Mouse (Mus musculus) megakaryocyte, embryonic 14.5 days (primary cell): Measurements from ENCODE around the gene Asic1. TPM values are rescaled to one million over a fixed set of nuclear protein-coding genes. Genes with fewer than 3 reads are reported as not detected.

ENCODE experiments used
- H3K27me3 ChIP-seq: replicated peaks from 2 replicates; pipeline ENCODE3; 2012; ENCODE audit warnings: inconsistent platforms
- H3K36me3 ChIP-seq: replicated peaks from 2 replicates; pipeline ENCODE3; 2012; ENCODE audit warnings: low read length, inconsistent platforms, mixed read lengths
- H3K4me1 ChIP-seq: 2 replicates; pipeline ENCODE4 v1.6.1; 2012; ENCODE audit warnings: inconsistent platforms
- H3K4me3 ChIP-seq: replicated peaks from 2 replicates; pipeline ENCODE3; 2012; ENCODE audit warnings: moderate library complexity, mild to moderate bottlenecking, inconsistent platforms
- H3K9me3 ChIP-seq: 2 replicates; pipeline ENCODE4 v1.6.1; 2012; ENCODE audit warnings: inconsistent platforms
- FLI1 ChIP-seq: IDR thresholded peaks from 2 replicates; pipeline ENCODE4 v1.6.1; 2012; ENCODE audit warnings: low read length, inconsistent platforms, mixed read lengths
- GATA1 ChIP-seq: IDR thresholded peaks from 3 replicates; pipeline ENCODE4 v1.6.1; 2012; ENCODE audit warnings: mixed read lengths, low read length, inconsistent platforms, borderline replicate concordance
- polyA plus RNA-seq: library from polyadenylated mRNA; stranded (reverse); fragments of >175 nt; gene quantifications from 2 replicates; pipeline ENCODE4 v1.2.3, GENCODE M21; 2012; ENCODE audit warnings: low replicate concordance; ENCODE audit not compliant: insufficient read depth

Asic1 gene
- polyA plus RNA-seq, 1 experiment: not detected

GRCm38 (mm10) chr15:99678063-99678800, 8.1 kb downstream of the Asic1 start:
- Histone ChIP-seq H3K9me3 (peaks cover 4% of the 10 kb centered on the region; the same call in 1 of the 2 replicates), H3K4me3 (no peak overlapping the region), H3K27me3 (peaks cover 74% of the 10 kb centered on the region), H3K4me1 (peaks cover 11% of the 10 kb centered on the region), H3K36me3 (no peaks in the 10 kb centered on the region)
- TF ChIP-seq FLI1 (no peak), GATA1 (no peak)

- no peaks in the 10 kb centered on the region for H3K36me3 ChIP-seq
- no peak for TF ChIP-seq FLI1
- TF ChIP-seq GATA1: no peak
- peaks cover 6% of the 10 kb centered on the region; the same call in 1 of the 2 replicates for H3K9me3 ChIP-seq
- peaks cover 69% of the 10 kb centered on the region for H3K27me3 ChIP-seq
- peaks cover 11% of the 10 kb centered on the region for H3K4me1 ChIP-seq
- no peak overlapping the region for H3K4me3 ChIP-seq
These were observed 8.8 kb downstream of the Asic1 start for GRCm38 (mm10) chr15:99679008-99679407.

- H3K27me3 ChIP-seq: peaks cover 64% of the 10 kb centered on the region
- H3K36me3 ChIP-seq: no peaks in the 10 kb centered on the region
- TF ChIP-seq GATA1 (no peak), FLI1 (no peak)
- H3K9me3 ChIP-seq: peaks cover 6% of the 10 kb centered on the region; the same call in 1 of the 2 replicates
- H3K4me3 ChIP-seq: no peak overlapping the region
- peaks cover 6% of the 10 kb centered on the region for H3K4me1 ChIP-seq
These were observed 12.7 kb downstream of the Asic1 start for GRCm38 (mm10) chr15:99682880-99683279.

GRCm38 (mm10) chr15:99684156-99684555, 14.0 kb downstream of the Asic1 start:
- H3K9me3 ChIP-seq: peaks cover 6% of the 10 kb centered on the region; the same call in 1 of the 2 replicates
- peaks cover 6% of the 10 kb centered on the region; the same call in 1 of the 2 replicates for H3K4me1 ChIP-seq
- H3K27me3 ChIP-seq: peaks cover 64% of the 10 kb centered on the region

GRCm38 (mm10) chr15:99688712-99689111, 18.5 kb downstream of the Asic1 start:
- peaks cover 6% of the 10 kb centered on the region; the same call in 1 of the 2 replicates for H3K4me1 ChIP-seq
- H3K4me3 ChIP-seq: peak overlapping the region; percentile 25
- TF ChIP-seq FLI1 (no peak), GATA1 (no peak)
- no peaks in the 10 kb centered on the region for H3K9me3 ChIP-seq
- no peaks in the 10 kb centered on the region for H3K36me3 ChIP-seq
- H3K27me3 ChIP-seq: peaks cover 79% of the 10 kb centered on the region

More at GRCm38 (mm10) chr15:99684156-99684555, 14.0 kb downstream of the Asic1 start:
- TF ChIP-seq GATA1 (no peak), FLI1 (no peak)
- Histone ChIP-seq H3K36me3 (no peaks in the 10 kb centered on the region), H3K4me3 (no peak overlapping the region)

GRCm38 (mm10) chr15:99690924-99691323, 20.8 kb downstream of the Asic1 start:
- Histone ChIP-seq H3K4me1 (peaks cover 6% of the 10 kb centered on the region; the same call in 1 of the 2 replicates), H3K36me3 (no peaks in the 10 kb centered on the region), H3K4me3 (no peak overlapping the region), H3K9me3 (no peaks in the 10 kb centered on the region), H3K27me3 (peaks cover 85% of the 10 kb centered on the region)
- TF ChIP-seq GATA1 (no peak), FLI1 (no peak)

GRCm38 (mm10) chr15:99691976-99692375, 21.8 kb downstream of the Asic1 start:
- no peak for TF ChIP-seq GATA1
- H3K27me3 ChIP-seq: peaks cover 87% of the 10 kb centered on the region
- H3K9me3 ChIP-seq: no peaks in the 10 kb centered on the region
- peaks cover 6% of the 10 kb centered on the region; the same call in 1 of the 2 replicates for H3K4me1 ChIP-seq
- no peak overlapping the region for H3K4me3 ChIP-seq
- no peaks in the 10 kb centered on the region for H3K36me3 ChIP-seq

GRCm38 (mm10) chr15:99697309-99697708, 27.1 kb downstream of the Asic1 start:
- Histone ChIP-seq H3K27me3 (peaks cover 70% of the 10 kb centered on the region), H3K9me3 (no peaks in the 10 kb centered on the region), H3K4me1 (peaks cover 22% of the 10 kb centered on the region), H3K4me3 (no peak overlapping the region), H3K36me3 (no peaks in the 10 kb centered on the region)
- no peak for TF ChIP-seq GATA1
- no peak for TF ChIP-seq FLI1

- Histone ChIP-seq H3K9me3 (no peaks in the 10 kb centered on the region), H3K27me3 (peaks cover 59% of the 10 kb centered on the region), H3K36me3 (peaks cover 4% of the 10 kb centered on the region), H3K4me1 (peaks cover 34% of the 10 kb centered on the region), H3K4me3 (peak overlapping the region; percentile 80)
- no peak for TF ChIP-seq GATA1
- no peak for TF ChIP-seq FLI1
These were observed 28.4 kb downstream of the Asic1 start for GRCm38 (mm10) chr15:99698533-99699085.

- Histone ChIP-seq H3K9me3 (no peaks in the 10 kb centered on the region), H3K4me3 (no peak overlapping the region), H3K27me3 (peaks cover 49% of the 10 kb centered on the region), H3K4me1 (peaks cover 43% of the 10 kb centered on the region), H3K36me3 (peaks cover 14% of the 10 kb centered on the region)
- TF ChIP-seq GATA1 (no peak), FLI1 (no peak)
These were observed 29.5 kb downstream of the Asic1 start for GRCm38 (mm10) chr15:99699715-99700114.
